Comparison of ENCODE assay signal across 9 mouse cellular contexts in the genomic region with DNA sequence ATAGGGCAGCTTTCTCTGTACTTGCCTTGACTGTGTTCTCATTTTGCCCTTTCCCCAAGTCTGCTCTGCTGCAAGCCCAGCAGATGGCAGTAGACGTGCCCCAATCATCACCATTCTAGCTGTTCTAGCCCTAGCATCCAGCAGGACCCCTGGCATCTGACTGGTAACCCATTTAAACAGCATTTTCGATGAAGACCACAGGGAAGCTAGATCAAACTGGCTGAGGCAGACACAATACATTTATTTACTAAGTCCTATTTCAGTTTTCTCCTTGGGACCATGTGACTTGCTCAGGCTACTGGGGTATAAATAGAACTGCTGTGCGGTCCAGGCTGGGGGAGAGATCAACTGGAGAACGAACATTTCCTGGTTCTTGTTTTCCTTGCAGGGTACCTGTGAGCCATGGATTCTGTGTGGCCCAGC.
DNase-seq lines count a peak whose midpoint lies in the region; ATAC-seq and TF ChIP-seq lines count a peak whose summit lies in the region.
"Had no signal": no experiment of that assay in that cellular context is flagged by ENCODE, and none has a peak within 500 bp of the region (broad histone marks: within the 10 kb centered on the region; RNA-seq: fewer than 3 reads in every experiment).

No protein-coding gene starts in this region.

- no peak overlapping the region for H3K27ac ChIP-seq in forebrain, postnatal 0 days (ENCODE audit: low read depth, low read length)
- no peak overlapping the region for H3K27ac ChIP-seq in hindbrain, embryonic 11.5 days (ENCODE audit: low read depth, low read length)
- H3K27ac ChIP-seq: macrophage had no signal

- peak; percentile 87 for TF ChIP-seq CTCF in forebrain, postnatal 0 days (IDR thresholded peaks at IDR 0.05; ENCODE audit: low read depth)

- no peaks in the 10 kb centered on the region for H3K9me3 ChIP-seq in forebrain, postnatal 0 days (ENCODE audit: low read length)
- no peaks in the 10 kb centered on the region for H3K9me3 ChIP-seq in hindbrain, embryonic 11.5 days (ENCODE audit: control insufficient read depth, low read length)

- no peak overlapping the region for H3K4me2 ChIP-seq in forebrain, postnatal 0 days (ENCODE audit: low read depth)
- no peak overlapping the region for H3K4me2 ChIP-seq in hindbrain, embryonic 11.5 days (replicated peaks; ENCODE audit: low read depth, low read length)

- no peaks in the 10 kb centered on the region for H3K27me3 ChIP-seq in forebrain, postnatal 0 days (ENCODE audit: insufficient read depth, low read length)
- no peaks in the 10 kb centered on the region for H3K27me3 ChIP-seq in hindbrain, embryonic 11.5 days (ENCODE audit: control insufficient read depth, insufficient read depth, low read length)
- no peaks in the 10 kb centered on the region for H3K27me3 ChIP-seq in splenic B cell, adult 2 months (ENCODE audit: control insufficient read depth, insufficient read depth, low read length, poor library complexity, severe bottlenecking)

- ATAC-seq in frontal cortex, adult (ENCODE audit: low TSS enrichment): peak; percentile 75
- ATAC-seq in cerebellum, adult (ENCODE audit: insufficient number of reproducible peaks, low FRiP score, low TSS enrichment): 0 out of 2 replicates have a peak, but pooled peaks have one; percentile 7
- peak; percentile 90 for ATAC-seq in forebrain, postnatal 0 days
- ATAC-seq in hindbrain, embryonic 11.5 days (ENCODE audit: low FRiP score): no peak
- 0 out of 2 replicates have a peak, but pooled peaks have one; percentile 46 for ATAC-seq in megakaryocyte-erythroid progenitor cell, adult 5-6 weeks (replicated peaks; ENCODE audit: low FRiP score, low TSS enrichment, poor library complexity, severe bottlenecking)

- no peak overlapping the region for H3K4me3 ChIP-seq in forebrain, postnatal 0 days (ENCODE audit: low read depth, low read length)
- H3K4me3 ChIP-seq in hindbrain, embryonic 11.5 days (ENCODE audit: low read depth, low read length): no peak overlapping the region

- DNase-seq in frontal cortex, postnatal 25 days (ENCODE audit: low spot score in 2 of 2): no peak
- DNase-seq in forebrain, postnatal 0 days: peak; percentile 71
- DNase-seq in hindbrain, embryonic 11.5 days (ENCODE audit: low spot score): peak; percentile 44
- peak; percentile 64 to 72 for DNase-seq in layer of hippocampus, postnatal 10 days (ENCODE audit: low spot score in 2 of 2)
- peak; percentile 62 for DNase-seq in splenic B cell, adult 2 months (ENCODE audit: low read depth, low spot score)

- WGBS in forebrain, postnatal 0 days: 34% methylated on average over 4 of the region's 4 CpGs
- 62% methylated on average over 4 of the region's 4 CpGs for WGBS in hindbrain, embryonic 11.5 days

- H3K9ac ChIP-seq in forebrain, postnatal 0 days: no peak overlapping the region
- no peak overlapping the region for H3K9ac ChIP-seq in hindbrain, embryonic 11.5 days (ENCODE audit: low read depth, low read length)

- H3K4me1 ChIP-seq in forebrain, postnatal 0 days (ENCODE audit: insufficient read depth): peaks cover 13% of the 10 kb centered on the region; the same call in 1 of the 2 replicates
- H3K4me1 ChIP-seq in hindbrain, embryonic 11.5 days (replicated peaks; ENCODE audit: control insufficient read depth, insufficient read depth, low read length): no peaks in the 10 kb centered on the region

- H3K36me3 ChIP-seq in forebrain, postnatal 0 days (ENCODE audit: insufficient read depth): no peaks in the 10 kb centered on the region
- H3K36me3 ChIP-seq in hindbrain, embryonic 11.5 days (ENCODE audit: control insufficient read depth, insufficient read depth, low read length): no peaks in the 10 kb centered on the region
- peaks cover 1% of the 10 kb centered on the region; the same call in 1 of the 2 replicates for H3K36me3 ChIP-seq in splenic B cell, adult 2 months (ENCODE audit: control insufficient read depth, insufficient read depth, low read length, poor library complexity, severe bottlenecking)

Comparison
In these comparisons a context has a peak if more than half of its experiments do, and no peak if none do; other contexts are left out.
1. DNase-seq: peak in forebrain, postnatal 0 days (single experiment), hindbrain, embryonic 11.5 days (single experiment), layer of hippocampus, postnatal 10 days (2 of 2) and splenic B cell, adult 2 months (single experiment); none in frontal cortex, postnatal 25 days (0 of 2).